Mouse (Mus musculus) limb, embryonic 15.5 days (tissue): ENCODE measurements at regions not wholly inside any gene's neighbourhood (a gene's known extent, or its start where the extent isn't known, plus 50 kb on each side); places are given as distances from the start of the nearest gene placed in this dataset.

Experiments
- ATAC-seq: fragments of 200-750 bp; cut with Nextera tagmentation; 2 replicates; pipeline ENCODE4 v1.8.0; 2017; ENCODE audit warnings: low read depth, moderate TSS enrichment; ENCODE audit not compliant: insufficient number of reproducible peaks, low FRiP score, low TSS enrichment
- H3K27ac ChIP-seq: fragments of 300-500 bp; sonication (generic); 2 replicates; pipeline ENCODE4 v1.5.1; 2015; ENCODE audit warnings: moderate library complexity, mild to moderate bottlenecking, inconsistent platforms
- H3K27me3 ChIP-seq: fragments of 300-500 bp; sonication (generic); 2 replicates; pipeline ENCODE4 v1.6.1; 2015; ENCODE audit warnings: inconsistent platforms
- H3K36me3 ChIP-seq: fragments of 300-500 bp; sonication (generic); 2 replicates; pipeline ENCODE4 v1.6.1; 2015; ENCODE audit warnings: inconsistent platforms
- H3K4me1 ChIP-seq: fragments of 300-500 bp; sonication (generic); 2 replicates; pipeline ENCODE4 v1.6.1; 2015; ENCODE audit warnings: inconsistent platforms
- H3K4me2 ChIP-seq: fragments of 300-500 bp; sonication (generic); 2 replicates; pipeline ENCODE4 v1.6.1; 2015; ENCODE audit warnings: mild to moderate bottlenecking, inconsistent platforms
- H3K4me3 ChIP-seq: fragments of 300-500 bp; sonication (generic); 2 replicates; pipeline ENCODE4 v1.5.1; 2015; ENCODE audit warnings: mild to moderate bottlenecking, inconsistent platforms
- H3K9ac ChIP-seq: fragments of 300-500 bp; sonication (generic); 2 replicates; pipeline ENCODE4 v1.6.1; 2015; ENCODE audit warnings: inconsistent platforms
- H3K9me3 ChIP-seq: fragments of 300-500 bp; sonication (generic); 2 replicates; pipeline ENCODE4 v1.6.1; 2016; ENCODE audit warnings: inconsistent platforms
- WGBS: fragments of 180-500 bp; shearing (Covaris S2); methylation state at CpG from one replicate; pipeline ENCODE4 v1.1.7; 2015; 5-methylcytosine and 5-hydroxymethylcytosine counted together

- H3K27ac ChIP-seq: no peak overlapping the region
- H3K4me3 ChIP-seq: no peak overlapping the region
- no peaks in the 10 kb centered on the region for H3K36me3 ChIP-seq
- H3K4me1 ChIP-seq: peaks cover 6% of the 10 kb centered on the region; the same call in 1 of the 2 replicates
- 63% methylated on average over 5 of the region's 5 CpGs for WGBS
- no peak overlapping the region for H3K4me2 ChIP-seq
- no peaks in the 10 kb centered on the region for H3K27me3 ChIP-seq
- ATAC-seq: no peak
- H3K9ac ChIP-seq: no peak overlapping the region
- H3K9me3 ChIP-seq: no peaks in the 10 kb centered on the region
Measured at GRCm38 (mm10) chr13:48018606-48019005, 242.4 kb upstream of the Id4 start.

GRCm38 (mm10) chr13:48022958-48023615 lies 237.9 kb upstream of the Id4 start:
- Histone ChIP-seq H3K9ac (no peak overlapping the region), H3K27ac (no peak overlapping the region), H3K4me1 (peaks cover 10% of the 10 kb centered on the region), H3K27me3 (no peaks in the 10 kb centered on the region), H3K36me3 (no peaks in the 10 kb centered on the region), H3K4me3 (no peak overlapping the region), H3K9me3 (no peaks in the 10 kb centered on the region), H3K4me2 (no peak overlapping the region)
- 76% methylated on average over 7 of the region's 7 CpGs for WGBS
- ATAC-seq: no peak

- WGBS: 28% methylated on average over 7 of the region's 7 CpGs
- no peak overlapping the region for H3K4me3 ChIP-seq
- no peak for ATAC-seq
- no peaks in the 10 kb centered on the region for H3K36me3 ChIP-seq
- H3K4me1 ChIP-seq: peaks cover 7% of the 10 kb centered on the region
- H3K27ac ChIP-seq: no peak overlapping the region
- H3K27me3 ChIP-seq: no peaks in the 10 kb centered on the region
- H3K4me2 ChIP-seq: no peak overlapping the region
- no peaks in the 10 kb centered on the region for H3K9me3 ChIP-seq
- no peak overlapping the region for H3K9ac ChIP-seq
Measured at GRCm38 (mm10) chr13:48027775-48028489, 233.1 kb upstream of the Id4 start.

GRCm38 (mm10) chr13:48031491-48031890 lies 229.5 kb upstream of the Id4 start:
- H3K4me1 ChIP-seq: peaks cover 7% of the 10 kb centered on the region
- no peak overlapping the region for H3K9ac ChIP-seq
- ATAC-seq: no peak
- no peak overlapping the region for H3K4me3 ChIP-seq
- H3K27ac ChIP-seq: no peak overlapping the region
- WGBS: 78% methylated on average over 8 of the region's 8 CpGs
- no peaks in the 10 kb centered on the region for H3K36me3 ChIP-seq
- no peak overlapping the region for H3K4me2 ChIP-seq
- no peaks in the 10 kb centered on the region for H3K27me3 ChIP-seq
- no peaks in the 10 kb centered on the region for H3K9me3 ChIP-seq

- Histone ChIP-seq H3K9ac (no peak overlapping the region), H3K27ac (no peak overlapping the region), H3K9me3 (no peaks in the 10 kb centered on the region), H3K4me2 (no peak overlapping the region), H3K36me3 (no peaks in the 10 kb centered on the region), H3K4me1 (peaks cover 6% of the 10 kb centered on the region; the same call in 1 of the 2 replicates), H3K27me3 (no peaks in the 10 kb centered on the region), H3K4me3 (no peak overlapping the region)
- no peak for ATAC-seq
- WGBS: 71% methylated on average over 4 of the region's 4 CpGs
Measured at GRCm38 (mm10) chr13:48042172-48042571, 218.9 kb upstream of the Id4 start.

GRCm38 (mm10) chr13:48042572-48042971 lies 218.5 kb upstream of the Id4 start:
- Histone ChIP-seq H3K27me3 (no peaks in the 10 kb centered on the region), H3K4me1 (peaks cover 6% of the 10 kb centered on the region; the same call in 1 of the 2 replicates), H3K4me3 (no peak overlapping the region), H3K27ac (no peak overlapping the region), H3K9me3 (no peaks in the 10 kb centered on the region), H3K9ac (no peak overlapping the region), H3K4me2 (no peak overlapping the region), H3K36me3 (no peaks in the 10 kb centered on the region)
- WGBS: 83% methylated on average over 6 of the region's 6 CpGs
- ATAC-seq: no peak

GRCm38 (mm10) chr13:48046201-48046750 lies 214.8 kb upstream of the Id4 start:
- H3K36me3 ChIP-seq: no peaks in the 10 kb centered on the region
- H3K27ac ChIP-seq: no peak overlapping the region
- no peak for ATAC-seq
- H3K9me3 ChIP-seq: no peaks in the 10 kb centered on the region
- H3K4me3 ChIP-seq: no peak overlapping the region
- no peak overlapping the region for H3K9ac ChIP-seq
- H3K4me1 ChIP-seq: peaks cover 6% of the 10 kb centered on the region; the same call in 1 of the 2 replicates
- WGBS: 56% methylated on average over 25 of the region's 25 CpGs
- H3K27me3 ChIP-seq: no peaks in the 10 kb centered on the region
- no peak overlapping the region for H3K4me2 ChIP-seq

- Histone ChIP-seq H3K36me3 (no peaks in the 10 kb centered on the region), H3K4me3 (no peak overlapping the region), H3K9me3 (no peaks in the 10 kb centered on the region), H3K9ac (no peak overlapping the region), H3K4me2 (no peak overlapping the region), H3K27ac (no peak overlapping the region), H3K4me1 (peaks cover 6% of the 10 kb centered on the region; the same call in 1 of the 2 replicates), H3K27me3 (no peaks in the 10 kb centered on the region)
- 89% methylated on average over 6 of the region's 6 CpGs for WGBS
- no peak for ATAC-seq
Measured at GRCm38 (mm10) chr13:48049796-48050195, 211.2 kb upstream of the Id4 start.

- Histone ChIP-seq H3K27ac (no peak overlapping the region), H3K4me2 (no peak overlapping the region), H3K9me3 (no peaks in the 10 kb centered on the region), H3K4me1 (no peaks in the 10 kb centered on the region), H3K27me3 (0 out of 2 replicates have a peak, but pooled peaks cover 4% of the 10 kb centered on the region), H3K4me3 (no peak overlapping the region), H3K9ac (no peak overlapping the region), H3K36me3 (no peaks in the 10 kb centered on the region)
- no peak for ATAC-seq
Measured at GRCm38 (mm10) chr13:48074630-48075029, 186.4 kb upstream of the Id4 start.

- Histone ChIP-seq H3K27me3 (0 out of 2 replicates have a peak, but pooled peaks cover 4% of the 10 kb centered on the region), H3K27ac (no peak overlapping the region), H3K4me3 (no peak overlapping the region), H3K4me2 (no peak overlapping the region), H3K4me1 (no peaks in the 10 kb centered on the region), H3K9me3 (no peaks in the 10 kb centered on the region), H3K36me3 (no peaks in the 10 kb centered on the region), H3K9ac (no peak overlapping the region)
- 68% methylated on average over 5 of the region's 5 CpGs for WGBS
- ATAC-seq: no peak
Measured at GRCm38 (mm10) chr13:48075315-48075714, 185.7 kb upstream of the Id4 start.

GRCm38 (mm10) chr13:48078214-48078613 lies 182.8 kb upstream of the Id4 start:
- ATAC-seq: no peak
- H3K4me1 ChIP-seq: no peaks in the 10 kb centered on the region
- 63% methylated on average over 12 of the region's 12 CpGs for WGBS

GRCm38 (mm10) chr13:48083294-48083693 lies 177.7 kb upstream of the Id4 start:
- H3K36me3 ChIP-seq: no peaks in the 10 kb centered on the region

More at GRCm38 (mm10) chr13:48078214-48078613, 182.8 kb upstream of the Id4 start:
- Histone ChIP-seq H3K9me3 (no peaks in the 10 kb centered on the region), H3K9ac (no peak overlapping the region), H3K27me3 (0 out of 2 replicates have a peak, but pooled peaks cover 4% of the 10 kb centered on the region), H3K4me2 (no peak overlapping the region), H3K36me3 (no peaks in the 10 kb centered on the region), H3K4me3 (no peak overlapping the region), H3K27ac (no peak overlapping the region)

More at GRCm38 (mm10) chr13:48083294-48083693, 177.7 kb upstream of the Id4 start:
- Histone ChIP-seq H3K27ac (no peak overlapping the region), H3K4me1 (no peaks in the 10 kb centered on the region), H3K9me3 (no peaks in the 10 kb centered on the region), H3K9ac (no peak overlapping the region), H3K4me3 (no peak overlapping the region), H3K4me2 (no peak overlapping the region), H3K27me3 (0 out of 2 replicates have a peak, but pooled peaks cover under 1% of the 10 kb centered on the region)
- WGBS: 77% methylated on average over 2 of the region's 2 CpGs
- no peak for ATAC-seq
